Mouse (Mus musculus) liver (tissue): ENCODE measurements around the gene Pitpnm1.
A peak's percentile ranks its signal among the peaks of the same experiment; 100 is the strongest.
"Not testable (repeated sequence)": the region's sequence is repeated elsewhere in the genome, so short reads cannot be mapped to it uniquely, and the experiment has no call there.

ENCODE experiments used
- DNase-seq: peaks from one replicate; pipeline ENCODE4 v3.0.0-alpha.2; 2020; ENCODE audit warnings: mixed read lengths

Pitpnm1 gene

DNA sequence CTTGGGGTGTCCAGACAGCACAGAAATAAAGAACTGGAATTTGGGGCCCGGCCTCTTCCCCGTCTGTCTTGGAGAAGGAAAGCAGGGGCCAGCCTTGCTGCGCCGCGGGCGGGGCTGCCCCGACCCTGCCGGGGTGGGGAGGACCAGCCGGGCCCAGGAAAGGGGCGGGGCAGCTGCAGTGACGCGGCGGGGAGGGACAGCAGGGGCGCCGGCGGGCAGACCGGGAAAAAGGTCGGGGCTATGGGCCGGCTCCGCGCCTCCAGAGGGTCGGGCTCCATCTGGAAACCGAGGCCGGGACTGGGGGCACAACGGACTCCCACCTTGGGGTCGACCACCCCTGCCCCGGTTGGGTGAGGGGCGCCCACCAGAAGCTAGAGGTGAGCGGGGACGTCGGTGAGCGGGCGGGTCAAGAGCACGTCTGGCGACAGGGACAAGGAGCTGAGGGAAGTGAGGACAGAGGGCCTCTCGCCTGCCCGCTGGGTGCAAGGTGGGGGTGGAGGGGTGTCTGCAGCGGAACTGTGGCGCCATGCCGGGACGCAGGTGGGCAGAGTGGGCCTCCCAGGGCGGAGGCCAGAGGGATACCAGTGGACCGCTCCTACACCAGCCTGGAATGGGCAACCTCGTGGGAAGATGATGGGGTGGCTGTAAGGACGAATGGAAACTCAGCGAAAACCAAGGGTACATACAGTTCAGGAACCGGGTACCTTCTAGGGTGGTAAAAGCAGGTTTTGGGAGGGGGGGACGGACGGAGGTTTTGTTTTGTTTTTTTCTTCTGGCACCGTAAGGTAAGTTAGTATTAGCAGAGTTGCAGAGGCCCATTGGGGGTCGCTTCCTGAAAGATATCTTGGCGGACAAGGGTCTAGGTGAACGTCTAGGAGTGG is at the start of gene Pitpnm1:
Pitpnm1 (plus strand) TSS at position 162 of the 881 bp plus-strand sequence.
- peak; percentile 87 for DNase-seq

DNA sequence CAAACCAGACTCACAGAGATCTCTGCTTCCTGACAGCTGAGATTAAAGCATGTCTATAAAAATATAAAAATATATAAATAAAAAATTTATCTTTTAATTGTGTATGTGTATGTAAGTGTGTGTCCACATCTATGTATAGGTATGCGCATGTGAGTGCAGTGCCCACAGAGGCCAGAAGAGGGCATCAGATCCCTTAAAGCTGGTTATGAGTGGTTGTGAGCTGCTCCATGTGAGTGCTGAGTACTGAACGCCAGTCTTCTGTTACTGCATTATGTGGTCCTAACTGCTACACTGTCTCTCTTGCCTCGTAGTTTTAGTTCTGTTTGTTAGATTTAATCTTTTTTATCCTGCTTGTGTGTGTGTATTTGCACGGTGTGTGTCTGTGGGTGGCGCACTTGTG is 48.8 kb upstream of the Pitpnm1 start:
- DNase-seq, result peak; percentile 45

DNA sequence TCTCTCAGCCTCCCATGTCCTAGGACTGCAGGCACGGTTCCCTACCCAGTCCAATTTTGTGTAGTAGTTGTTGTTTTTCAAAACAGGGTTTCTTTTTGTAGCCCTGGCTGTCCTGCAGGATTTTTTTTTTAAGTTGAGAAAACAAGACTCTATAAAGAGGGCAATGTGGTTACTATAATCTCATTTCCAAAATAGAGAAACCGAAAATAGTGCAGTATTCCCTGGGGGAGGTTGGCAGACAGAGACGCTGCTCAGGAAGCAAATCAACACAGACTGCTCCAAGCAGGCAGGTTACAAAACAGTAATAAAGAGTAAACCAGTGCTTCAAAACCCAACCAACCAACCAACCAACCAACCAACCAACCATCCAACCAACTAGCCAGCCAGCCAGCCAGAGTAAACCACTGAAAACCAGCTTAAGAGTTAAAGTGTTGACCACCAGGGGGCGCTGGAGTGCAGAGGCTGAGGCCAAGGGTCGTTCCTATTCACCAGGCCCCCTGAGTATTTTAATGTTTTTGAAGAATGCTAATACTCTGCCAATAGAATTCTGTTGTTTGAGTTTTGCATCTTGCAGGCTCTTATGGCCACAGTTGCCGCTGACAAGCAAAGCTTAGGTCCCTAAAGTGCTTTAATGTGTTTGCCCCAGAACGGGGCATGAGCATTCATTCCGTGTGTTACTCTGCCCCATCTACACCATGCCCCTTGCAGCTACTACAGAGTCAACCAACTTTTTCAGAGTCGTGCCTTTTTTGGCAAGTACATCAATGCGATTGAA is 47.9 kb upstream of the Pitpnm1 start:
- DNase-seq, result peak; percentile 79

DNA sequence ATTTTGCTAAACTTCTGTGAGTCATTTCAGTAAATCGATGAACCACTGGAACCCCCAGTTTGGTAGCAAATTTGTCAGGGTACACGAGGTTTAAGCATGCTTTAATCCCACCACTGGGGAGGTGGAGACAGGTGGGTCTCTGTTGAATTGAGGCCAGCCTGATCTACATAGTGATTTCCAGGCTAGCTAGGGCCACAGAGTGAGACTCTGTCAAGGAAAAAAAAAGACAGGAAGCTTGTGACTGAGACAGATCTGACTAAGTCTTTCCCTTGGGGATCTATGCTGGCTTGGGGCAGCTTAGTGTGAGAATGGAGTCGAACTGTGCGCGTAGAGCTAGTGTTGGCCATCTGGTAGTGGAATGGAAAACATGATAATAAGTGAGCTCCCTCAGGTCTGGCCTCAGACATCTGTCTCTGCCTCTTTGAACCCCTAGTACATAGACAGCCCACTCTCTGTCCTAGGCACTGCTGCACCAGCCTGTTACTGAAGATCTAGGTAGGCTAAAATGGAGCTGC is 47.2 kb upstream of the Pitpnm1 start:
- no peak for DNase-seq

DNA sequence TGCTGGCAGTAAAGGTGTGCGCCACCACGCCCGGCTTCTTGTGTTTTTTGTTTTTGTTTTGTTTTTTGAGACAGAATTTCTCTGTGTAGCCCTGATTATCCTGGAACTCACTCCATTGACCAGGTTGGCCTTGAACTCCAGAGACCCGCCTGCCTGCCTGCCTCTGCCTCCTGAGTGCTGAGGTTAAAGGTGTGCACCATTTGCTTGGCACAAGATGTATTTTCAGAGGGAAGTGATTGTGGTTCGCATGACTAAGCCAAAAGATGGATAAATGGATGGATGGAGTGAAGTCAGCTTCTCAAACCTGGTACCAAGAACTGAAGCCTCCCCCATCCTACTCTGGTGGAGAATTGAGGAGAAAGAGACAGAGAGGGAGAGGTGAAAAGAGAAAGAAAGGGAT is 45.2 kb upstream of the Pitpnm1 start:
- DNase-seq, result no peak

DNA sequence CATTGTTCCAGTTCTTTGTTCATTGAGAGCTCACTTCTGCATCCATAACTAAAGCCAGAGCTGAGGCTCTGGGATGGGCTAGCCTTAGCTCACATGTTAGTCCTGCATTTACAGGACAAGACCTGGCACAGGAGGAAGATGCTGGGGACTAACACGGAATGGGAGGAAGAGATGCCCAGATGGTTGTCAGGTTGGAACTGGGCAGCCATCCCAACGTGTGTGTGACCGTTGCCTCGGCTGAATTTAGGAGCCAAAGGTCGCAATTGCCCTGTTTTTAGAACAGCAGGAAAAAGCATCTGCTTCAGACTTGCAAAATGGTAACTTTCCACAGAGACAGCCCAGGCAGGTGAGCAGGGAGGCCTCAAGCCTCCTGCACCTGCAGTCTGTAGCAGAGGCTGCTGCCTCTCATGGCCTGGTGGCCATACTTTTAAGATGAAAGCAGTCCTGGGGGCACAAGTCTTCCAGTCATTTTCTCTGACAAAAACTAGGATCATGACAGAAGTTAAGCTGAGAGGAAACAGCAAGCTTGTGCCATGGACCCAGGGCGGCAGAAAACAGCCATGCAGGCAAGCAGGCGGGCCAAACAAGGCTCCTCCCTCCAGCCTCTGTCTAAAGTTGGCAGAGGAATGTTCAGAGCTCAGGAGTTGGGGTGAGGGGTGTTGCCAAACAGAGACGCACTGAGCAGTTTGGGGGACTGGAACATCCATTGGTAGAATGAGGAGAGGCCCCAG is 44.4 kb upstream of the Pitpnm1 start:
- DNase-seq, result no peak

DNA sequence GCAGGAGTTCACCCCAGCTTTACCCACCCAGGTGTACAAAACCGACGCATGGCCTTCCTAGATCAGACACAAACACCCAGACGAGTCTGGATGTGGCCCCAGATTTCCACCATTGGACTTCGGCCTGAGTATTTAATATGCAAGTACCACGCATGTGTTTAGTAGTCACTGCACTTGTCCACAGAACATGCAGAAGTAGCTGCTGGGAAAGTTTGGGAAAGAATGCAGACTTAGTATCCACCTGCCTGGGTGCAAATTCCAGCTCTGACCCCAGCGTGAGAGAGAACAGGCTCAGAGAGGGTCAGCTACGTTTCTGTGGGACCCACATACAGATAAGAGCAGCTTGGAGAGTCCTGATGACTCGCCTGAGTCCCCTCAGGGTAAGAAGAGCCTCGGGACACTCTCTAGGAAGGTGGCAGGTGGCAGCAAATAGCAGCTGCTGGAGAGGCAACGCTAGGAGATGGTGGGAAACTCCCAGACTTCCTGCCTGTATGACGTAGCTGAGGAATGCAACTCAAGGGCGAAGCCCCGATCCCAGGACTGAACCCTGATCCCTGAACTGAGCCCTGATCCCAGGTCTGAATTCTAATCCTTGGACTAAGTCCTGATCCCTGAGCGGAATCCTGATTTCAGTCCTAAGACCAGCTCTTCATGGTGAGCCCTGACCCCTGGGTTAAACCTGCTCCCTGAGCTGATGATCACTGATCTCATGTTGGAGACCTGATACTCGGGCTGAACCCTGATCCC is 43.7 kb upstream of the Pitpnm1 start:
- DNase-seq, result no peak

DNA sequence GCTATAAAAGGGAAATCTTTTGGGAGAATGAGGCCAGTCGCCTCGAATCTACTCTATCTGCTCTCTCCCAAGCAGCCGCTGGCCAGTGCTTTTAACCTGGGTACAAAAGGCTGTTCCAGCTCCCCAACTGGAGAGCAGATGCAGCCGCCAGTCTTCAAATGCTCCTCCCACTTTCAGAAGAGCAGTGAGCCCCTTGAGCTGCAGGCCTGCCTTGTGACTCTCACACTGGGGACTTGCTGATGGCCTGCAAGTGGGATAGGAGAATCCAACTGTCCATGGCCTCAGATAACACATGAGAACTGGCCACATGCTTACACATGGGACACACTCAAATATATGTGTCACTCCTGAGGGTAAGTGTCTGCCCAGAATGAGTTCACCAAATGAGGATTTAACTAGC is 43.1 kb upstream of the Pitpnm1 start:
- no peak for DNase-seq

DNA sequence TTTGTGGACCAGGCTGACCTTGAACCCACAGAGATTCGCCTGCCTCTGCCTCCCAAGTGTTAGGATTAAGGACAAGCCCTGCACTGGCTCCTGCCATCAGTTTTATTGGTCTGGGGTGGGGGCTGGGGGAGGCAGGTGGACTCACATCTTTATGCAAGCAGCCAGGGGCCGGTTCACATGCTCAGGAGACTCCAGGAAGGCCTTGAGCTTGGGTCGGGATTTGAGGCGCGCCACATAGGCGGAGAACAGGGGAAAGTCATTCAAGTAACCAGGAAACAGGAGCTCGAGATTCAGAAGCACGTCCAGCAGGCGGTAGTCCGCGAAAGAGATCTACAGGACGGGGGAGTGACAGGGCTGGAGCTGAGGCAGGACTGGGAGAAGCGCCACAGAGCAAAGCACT is 42.4 kb upstream of the Pitpnm1 start:
- no peak for DNase-seq

DNA sequence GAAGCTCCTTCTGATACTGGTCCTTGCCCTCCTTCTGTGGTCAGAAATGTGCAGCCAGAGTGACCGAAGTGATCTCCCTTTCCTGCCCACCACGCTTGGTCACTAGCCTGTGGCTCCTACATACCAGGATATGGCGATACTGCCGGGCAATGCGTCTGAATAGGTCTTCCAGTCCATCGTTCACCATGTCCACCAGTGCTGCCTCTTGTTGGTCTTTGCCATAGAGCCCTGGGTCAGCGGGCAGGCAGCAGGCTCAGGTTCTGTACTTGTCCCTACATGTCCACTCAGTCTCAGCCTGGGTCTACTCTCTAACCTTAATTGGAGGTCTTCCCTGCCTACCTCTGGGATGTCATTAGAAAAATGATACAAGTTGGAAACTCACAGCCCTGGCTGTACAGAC is 41.8 kb upstream of the Pitpnm1 start:
- DNase-seq, result no peak

DNA sequence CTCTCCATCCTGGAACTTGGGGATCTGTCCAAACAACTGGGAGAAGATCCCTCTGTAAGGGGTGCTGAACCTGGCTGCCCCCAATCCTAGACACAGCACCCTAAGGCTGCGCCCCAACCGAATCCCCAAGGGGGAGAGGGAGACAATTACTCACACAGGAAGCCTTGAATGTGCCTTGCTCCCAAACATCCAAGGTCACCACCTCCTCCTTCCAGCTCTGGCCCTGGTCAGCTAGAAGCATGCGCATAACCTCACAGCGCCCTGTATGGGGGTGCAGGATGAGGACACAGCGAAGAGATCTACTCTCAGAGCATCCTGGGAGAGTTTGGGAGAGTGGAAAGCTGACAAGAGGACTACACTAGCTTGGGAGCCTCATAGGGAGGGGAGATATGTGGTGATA is 41.2 kb upstream of the Pitpnm1 start:
- DNase-seq, result no peak

DNA sequence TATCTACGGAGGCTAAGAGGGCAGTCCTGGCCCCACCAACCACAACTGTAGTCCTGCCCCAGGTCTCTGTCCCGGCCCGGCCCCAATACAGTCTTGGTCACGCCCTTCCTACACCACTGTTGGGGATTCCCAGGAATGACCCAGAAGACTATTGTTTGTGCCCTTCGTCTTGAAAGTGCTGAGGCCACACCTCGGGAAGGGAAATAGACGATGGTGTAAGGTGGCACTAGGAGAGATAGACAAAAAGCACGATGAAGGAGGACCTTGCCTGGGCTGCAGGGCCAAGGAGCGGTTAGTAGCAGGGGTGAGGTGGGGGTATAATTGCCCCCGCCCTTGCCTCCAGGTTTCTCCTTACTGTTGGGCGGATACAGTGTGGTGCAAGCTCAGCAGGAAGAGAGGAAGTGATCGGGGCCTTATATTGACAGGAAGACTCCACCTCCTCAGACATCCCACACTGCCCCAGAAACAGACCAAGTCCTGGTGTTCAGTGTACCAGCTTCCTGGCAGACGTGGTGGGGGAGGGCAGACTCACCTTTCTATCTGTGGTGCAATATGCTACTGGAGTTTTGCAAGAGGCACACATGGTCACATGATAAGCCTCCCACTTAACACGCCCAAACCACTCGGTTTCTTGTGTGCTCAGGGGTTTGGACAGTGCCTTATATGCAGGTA is 40.6 kb upstream of the Pitpnm1 start, which contains the start of gene Gstp3:
Gstp3 (minus strand) TSS at position 501 of the 672 bp plus-strand sequence.
- DNase-seq, result peak; percentile 84

DNA sequence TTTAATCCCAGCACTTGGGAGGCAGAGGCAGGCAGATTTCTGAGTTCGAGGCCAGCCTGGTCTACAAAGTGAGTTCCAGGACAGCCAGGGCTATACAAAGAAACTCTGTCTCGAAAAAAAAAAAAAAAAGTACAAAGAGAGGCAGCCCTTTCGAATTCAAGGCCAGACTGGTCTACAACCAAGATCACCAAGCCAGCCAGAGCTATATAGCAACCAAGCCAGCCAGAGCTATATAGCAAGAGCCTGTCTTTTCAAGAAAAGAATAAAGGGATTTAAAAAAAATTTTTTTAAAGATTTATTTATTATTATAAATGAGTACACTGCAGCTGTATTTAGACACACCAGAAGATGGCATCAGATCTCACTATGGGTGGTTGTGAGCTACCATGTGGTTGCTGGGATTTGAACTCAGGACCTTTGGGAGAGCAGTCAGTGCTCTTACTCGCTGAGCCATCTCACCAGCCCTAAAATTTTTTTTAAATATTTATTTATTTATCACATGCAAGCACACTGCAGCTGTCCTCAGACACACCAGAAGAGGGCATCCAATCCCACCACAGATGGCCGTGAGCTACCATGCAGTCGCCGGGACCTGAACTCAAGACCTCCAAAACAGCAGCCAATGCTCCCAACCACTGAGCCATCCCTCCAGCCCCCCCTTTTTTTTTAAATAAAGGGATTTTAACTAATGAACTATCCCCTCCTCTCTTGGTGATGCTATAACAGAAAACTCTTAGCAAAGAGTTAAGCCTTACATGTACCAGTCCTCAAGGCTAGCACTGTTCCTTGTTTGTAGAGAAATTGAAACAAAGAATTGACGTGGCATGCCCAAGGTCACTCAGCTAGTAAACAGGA is 39.5 kb upstream of the Pitpnm1 start:
- not testable (repeated sequence) for DNase-seq

DNA sequence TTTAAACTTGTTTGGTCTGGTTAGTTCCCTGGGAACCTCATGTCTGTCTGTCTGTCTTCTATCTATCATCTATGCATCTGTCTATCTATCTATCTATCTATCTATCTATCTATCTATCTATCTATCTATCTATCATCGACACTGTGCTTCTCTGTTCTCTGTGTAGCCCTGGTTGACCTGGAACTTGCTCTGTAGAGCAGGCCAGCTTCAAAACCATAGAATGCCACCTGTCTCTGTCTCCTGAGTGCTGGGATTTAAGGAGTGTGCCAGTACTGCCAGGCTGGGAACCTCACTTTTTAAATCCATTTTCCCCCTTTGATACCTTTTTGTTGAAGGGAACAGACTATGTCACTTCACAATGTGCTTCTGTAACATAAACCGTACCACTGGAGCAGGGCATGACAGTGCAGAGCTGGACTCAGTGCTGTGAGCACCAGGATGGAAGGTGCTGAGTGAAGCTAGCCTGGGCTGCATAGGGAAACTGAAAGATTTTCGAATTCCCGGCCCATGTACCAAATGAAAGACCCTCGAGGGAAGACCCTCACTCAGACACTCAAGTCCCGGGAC is 38.8 kb upstream of the Pitpnm1 start:
- DNase-seq, result no peak

DNA sequence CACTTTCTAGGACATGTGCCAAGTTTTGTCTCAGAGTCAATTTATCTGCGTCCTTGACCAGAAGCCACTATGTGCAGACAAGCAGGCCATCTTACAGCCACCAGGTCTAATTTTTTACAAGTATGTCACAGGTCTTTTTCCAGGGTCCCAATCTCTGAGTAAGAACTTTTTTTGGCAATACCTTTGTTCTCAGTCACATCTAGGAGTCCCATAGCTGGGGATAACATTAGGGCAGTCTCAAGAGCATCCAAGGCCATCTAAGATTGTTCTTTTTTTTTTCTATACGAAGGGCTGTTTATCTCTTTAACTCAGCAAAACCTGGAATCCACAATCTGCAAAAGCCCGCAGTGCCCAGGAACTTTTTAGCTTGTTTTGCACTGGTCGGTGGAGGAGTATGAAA is 36.4 kb upstream of the Pitpnm1 start:
- DNase-seq, result not testable (repeated sequence)

DNA sequence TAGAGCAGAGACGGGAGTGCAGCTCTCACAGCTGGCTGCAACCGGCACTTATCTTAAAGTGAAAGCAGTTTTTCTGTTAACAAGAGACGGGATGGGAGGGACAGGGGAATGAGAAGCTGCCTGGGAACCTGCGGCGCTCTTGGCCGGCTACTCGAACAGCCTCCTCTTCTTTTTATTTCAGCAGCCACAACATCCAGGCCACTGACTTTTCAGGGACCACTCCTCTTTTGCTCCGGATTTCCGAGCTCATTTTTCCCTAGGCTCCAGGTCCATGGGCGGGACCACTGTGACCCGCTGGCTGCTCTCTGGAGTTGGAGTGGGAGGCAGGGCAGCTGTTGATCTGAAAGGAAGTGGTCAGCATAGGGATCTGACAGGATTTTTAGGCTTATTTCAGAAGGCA is 35.3 kb upstream of the Pitpnm1 start:
- DNase-seq, result not testable (repeated sequence)

DNA sequence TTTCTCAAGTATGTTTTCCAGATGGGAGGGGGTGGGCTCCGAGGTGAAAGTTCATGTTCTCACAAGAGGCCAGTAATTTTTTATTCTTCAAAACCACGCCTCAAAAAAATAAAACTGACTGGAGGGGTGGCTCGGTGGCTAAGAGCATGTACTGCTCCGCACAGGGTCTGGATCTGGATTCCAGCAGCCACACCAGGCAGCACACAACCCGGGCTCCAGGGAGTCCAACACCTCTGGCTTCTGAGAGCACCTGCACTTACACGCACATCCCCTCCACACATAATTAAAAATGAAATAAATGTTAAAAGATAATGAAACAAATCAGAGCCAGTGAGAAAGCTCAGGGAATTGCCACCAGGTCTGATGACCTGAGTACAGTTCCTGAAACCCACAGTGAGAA is 33.5 kb upstream of the Pitpnm1 start:
- DNase-seq, result no peak

DNA sequence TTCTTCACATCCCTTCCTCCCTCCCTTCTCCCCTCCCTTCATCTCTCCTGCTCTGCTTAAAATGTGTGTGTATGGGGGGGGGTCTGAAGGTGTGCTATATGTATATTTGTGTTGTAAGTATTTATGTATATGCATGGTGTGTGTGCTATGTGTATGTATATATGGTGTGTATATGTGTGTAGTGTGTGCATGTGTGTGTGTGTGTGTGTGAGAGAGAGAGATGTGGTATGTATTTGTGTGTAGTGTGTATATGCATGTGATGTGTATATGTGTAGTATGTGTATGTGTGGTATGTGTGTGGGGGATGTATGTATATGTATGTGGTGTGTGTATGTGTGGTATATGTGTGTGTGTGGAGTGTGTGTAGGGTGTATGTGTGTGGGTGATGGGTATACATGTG is 32.9 kb upstream of the Pitpnm1 start:
- DNase-seq, result no peak

DNA sequence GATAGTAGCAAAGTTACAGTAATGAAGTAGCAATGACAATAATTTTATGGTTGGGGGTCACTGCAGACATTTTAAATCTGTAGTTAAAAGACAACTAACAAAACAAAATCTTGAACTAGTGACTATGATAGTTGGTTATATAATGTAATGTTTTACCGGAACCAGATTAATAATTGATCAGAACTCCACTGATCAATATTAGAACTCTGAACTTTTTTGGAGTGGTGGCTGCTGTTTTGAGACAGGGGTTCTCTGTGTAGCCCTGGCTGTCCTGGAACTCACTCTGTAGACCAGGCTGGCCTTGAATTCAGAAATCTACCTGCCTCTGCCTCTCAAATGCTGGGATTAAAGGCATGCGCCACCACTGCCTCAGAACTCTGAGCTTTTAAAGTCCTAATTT is 31.6 kb upstream of the Pitpnm1 start:
- not testable (repeated sequence) for DNase-seq

DNA sequence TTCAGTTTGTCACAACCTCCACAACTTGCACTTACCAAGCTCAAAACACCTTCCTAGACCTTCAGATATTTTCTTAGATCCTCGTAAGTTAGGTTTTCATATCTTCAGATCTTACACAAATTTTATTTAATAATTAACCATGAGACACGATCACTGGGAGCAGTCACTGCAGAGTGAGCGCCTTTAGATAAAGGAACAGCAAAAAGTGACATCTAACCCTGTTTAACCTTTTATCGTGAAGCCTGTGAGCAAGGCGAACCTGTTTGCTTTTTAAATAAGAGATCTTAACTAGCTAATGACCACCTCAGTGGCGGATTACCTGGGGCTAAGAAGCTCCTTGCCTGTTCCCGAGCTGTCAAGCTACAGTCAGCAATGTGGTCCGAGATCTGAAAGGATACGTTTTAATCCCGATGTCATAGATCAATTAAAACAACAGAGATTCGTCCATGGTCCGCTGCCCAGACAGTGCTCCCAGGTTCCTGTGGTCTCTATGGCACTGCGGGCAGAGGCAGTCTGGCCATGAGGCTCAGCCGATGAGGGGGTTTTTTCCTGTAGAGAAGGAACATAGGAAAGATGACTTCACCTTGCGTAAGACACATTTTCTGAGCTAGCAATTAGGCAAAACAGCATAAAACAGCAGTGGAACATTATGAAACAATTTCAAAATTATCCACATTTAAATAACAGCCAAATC is 30.9 kb upstream of the Pitpnm1 start:
- no peak for DNase-seq
